Mouse (Mus musculus) bone marrow, adult 2 months (tissue): ENCODE measurements around the gene Retreg1.

ENCODE experiments used
- CTCF ChIP-seq: fragments of 200-500 bp; IDR thresholded peaks from 2 replicates; pipeline ENCODE4 v1.5.1; 2011; ENCODE audit warnings: low read length, control low read depth; ENCODE audit not compliant: control insufficient read depth, insufficient read depth
- POLR2A ChIP-seq: fragments of 200-500 bp; IDR thresholded peaks from 2 replicates; pipeline ENCODE4 v1.6.1; 2011; ENCODE audit warnings: low read depth, mild to moderate bottlenecking, control low read depth, low read length, borderline replicate concordance; ENCODE audit not compliant: control insufficient read depth

DNA sequence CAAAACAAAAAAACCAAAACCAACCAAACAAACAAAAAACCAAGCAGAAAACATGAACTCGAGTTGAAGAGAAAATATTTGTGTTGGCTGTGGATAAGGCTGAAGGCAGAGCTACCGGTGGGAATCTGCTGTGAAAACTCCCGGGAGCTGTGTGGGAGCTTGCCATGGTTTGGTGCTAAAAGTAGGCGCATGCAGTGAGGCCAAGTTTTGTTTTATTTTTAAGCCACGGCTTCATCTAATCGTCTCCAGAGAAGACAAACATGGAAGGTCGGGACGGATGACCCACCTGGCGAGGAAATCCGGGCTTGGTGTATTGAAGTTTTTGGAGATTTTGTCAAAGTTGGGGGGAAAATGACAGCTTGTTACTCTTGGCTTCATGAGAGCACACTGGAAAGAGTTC lies 87.0 kb downstream of the Retreg1 start:
- TF ChIP-seq CTCF (no peak), POLR2A (no peak)
